Mouse (Mus musculus): Measurements from ENCODE around the gene Ikzf1.

GRCm38 (mm10) chr11:11785457-11785856, 100.7 kb downstream of the Ikzf1 start:
- TF ChIP-seq CTCF (IDR thresholded peaks at IDR 0.05; ENCODE audit: extremely low read depth, insufficient read depth, low read length) (no peak), POLR2A (IDR thresholded peaks at IDR 0.05; ENCODE audit: extremely low read depth, insufficient read depth, low read length) (no peak)
